Mouse (Mus musculus): ENCODE measurements around the gene Tspear. TPM values are rescaled to one million over a fixed set of nuclear protein-coding genes. Genes with fewer than 3 reads are reported as not detected.

The Tspear gene
- polyA plus RNA-seq, 1 experiment from 2014 or later = 0.67 TPM

GRCm38 (mm10) chr10:77798921-77799508 is 112.6 kb downstream of the Tspear start, which contains the start of gene Gm19668:
Gm19668 (minus strand) TSS chr10:77799133.
- Histone ChIP-seq H3K9ac (ENCODE audit: low read length) (no peak within 1 kb of the TSS), H3K27ac (replicated peaks) (no peak within 1 kb of the TSS), H3K4me2 (replicated peaks; ENCODE audit: low read depth) (no peak within 1 kb of the TSS), H3K4me3 (ENCODE audit: low read depth, low read length) (no peak within 1 kb of the TSS), H3K4me1 (replicated peaks; ENCODE audit: control insufficient read depth, insufficient read depth) (no peaks in the 10 kb centered on the region), H3K9me3 (ENCODE audit: control insufficient read depth, low read length) (no peaks in the 10 kb centered on the region), H3K36me3 (ENCODE audit: control insufficient read depth, insufficient read depth, low read length) (no peaks in the 10 kb centered on the region), H3K27me3 (ENCODE audit: control insufficient read depth, insufficient read depth, low read length) (no peaks in the 10 kb centered on the region)
- ATAC-seq (ENCODE audit: low FRiP score, low TSS enrichment) (no peak), DNase-seq (ENCODE audit: low spot score) (no peak)
- TF ChIP-seq EP300 (optimal IDR thresholded peaks at IDR 0.05) (no peak), CTCF (IDR thresholded peaks at IDR 0.05; ENCODE audit: low read depth) (no peak)
- WGBS = 69% methylated on average over 8 of the region's 8 CpGs

GRCm38 (mm10) chr10:77804095-77804494 is 117.7 kb downstream of the Tspear start:
- Histone ChIP-seq H3K27me3 (ENCODE audit: control insufficient read depth, insufficient read depth, low read length) (no peaks in the 10 kb centered on the region), H3K4me3 (ENCODE audit: low read depth, low read length) (no peak overlapping the region), H3K36me3 (ENCODE audit: control insufficient read depth, insufficient read depth, low read length) (no peaks in the 10 kb centered on the region), H3K9ac (ENCODE audit: low read length) (no peak overlapping the region), H3K4me1 (replicated peaks; ENCODE audit: control insufficient read depth, insufficient read depth) (no peaks in the 10 kb centered on the region), H3K27ac (replicated peaks) (no peak overlapping the region), H3K9me3 (ENCODE audit: control insufficient read depth, low read length) (no peaks in the 10 kb centered on the region), H3K4me2 (replicated peaks; ENCODE audit: low read depth) (no peak overlapping the region)
- WGBS = 19% methylated on average over 3 of the region's 3 CpGs
- ATAC-seq (ENCODE audit: low FRiP score, low TSS enrichment) (peak; percentile 73), DNase-seq (ENCODE audit: low spot score) (no peak)
- TF ChIP-seq EP300 (optimal IDR thresholded peaks at IDR 0.05) (no peak), CTCF (IDR thresholded peaks at IDR 0.05; ENCODE audit: low read depth) (no peak)

GRCm38 (mm10) chr10:77811743-77812142 is 125.4 kb downstream of the Tspear start, which contains the start of gene Gm9507:
Gm9507 (minus strand) TSS chr10:77811843.
- Histone ChIP-seq H3K27ac (replicated peaks) (no peak within 1 kb of the TSS), H3K9me3 (ENCODE audit: control insufficient read depth, low read length) (no peaks in the 10 kb centered on the region), H3K36me3 (ENCODE audit: control insufficient read depth, insufficient read depth, low read length) (no peaks in the 10 kb centered on the region), H3K9ac (ENCODE audit: low read length) (no peak within 1 kb of the TSS), H3K4me2 (replicated peaks; ENCODE audit: low read depth) (no peak within 1 kb of the TSS), H3K4me1 (replicated peaks; ENCODE audit: control insufficient read depth, insufficient read depth) (no peaks in the 10 kb centered on the region), H3K4me3 (ENCODE audit: low read depth, low read length) (no peak within 1 kb of the TSS), H3K27me3 (ENCODE audit: control insufficient read depth, insufficient read depth, low read length) (no peaks in the 10 kb centered on the region)
- TF ChIP-seq CTCF (IDR thresholded peaks at IDR 0.05; ENCODE audit: low read depth) (no peak), EP300 (optimal IDR thresholded peaks at IDR 0.05) (no peak)
- DNase-seq (ENCODE audit: low spot score) (no peak), ATAC-seq (ENCODE audit: low FRiP score, low TSS enrichment) (no peak)
- 49% methylated on average over 5 of the region's 5 CpGs for WGBS

- ATAC-seq (ENCODE audit: low FRiP score, low TSS enrichment) (no peak), DNase-seq (ENCODE audit: low spot score) (no peak)
- Histone ChIP-seq H3K4me2 (replicated peaks; ENCODE audit: low read depth) (no peak within 1 kb of the TSS), H3K36me3 (ENCODE audit: control insufficient read depth, insufficient read depth, low read length) (no peaks in the 10 kb centered on the region), H3K4me3 (ENCODE audit: low read depth, low read length) (no peak within 1 kb of the TSS), H3K9ac (ENCODE audit: low read length) (no peak within 1 kb of the TSS), H3K9me3 (ENCODE audit: control insufficient read depth, low read length) (no peaks in the 10 kb centered on the region), H3K27me3 (ENCODE audit: control insufficient read depth, insufficient read depth, low read length) (no peaks in the 10 kb centered on the region), H3K27ac (replicated peaks) (no peak within 1 kb of the TSS), H3K4me1 (replicated peaks; ENCODE audit: control insufficient read depth, insufficient read depth) (no peaks in the 10 kb centered on the region)
- WGBS = 41% methylated on average over 4 of the region's 4 CpGs
- TF ChIP-seq CTCF (IDR thresholded peaks at IDR 0.05; ENCODE audit: low read depth) = no peak
- no peak for TF ChIP-seq EP300 (optimal IDR thresholded peaks at IDR 0.05)
Measured at GRCm38 (mm10) chr10:77814382-77814781, 128.0 kb downstream of the Tspear start, which contains the start of gene Gm2696. Gm2696 (plus strand) TSS chr10:77814682.

GRCm38 (mm10) chr10:77815514-77815913 is 129.1 kb downstream of the Tspear start:
- ATAC-seq (ENCODE audit: low FRiP score, low TSS enrichment) = no peak
- TF ChIP-seq CTCF (IDR thresholded peaks at IDR 0.05; ENCODE audit: low read depth) (peak; percentile 68), EP300 (optimal IDR thresholded peaks at IDR 0.05) (no peak)
- Histone ChIP-seq H3K4me2 (replicated peaks; ENCODE audit: low read depth) (no peak overlapping the region), H3K9me3 (ENCODE audit: control insufficient read depth, low read length) (no peaks in the 10 kb centered on the region), H3K9ac (ENCODE audit: low read length) (no peak overlapping the region), H3K4me1 (replicated peaks; ENCODE audit: control insufficient read depth, insufficient read depth) (no peaks in the 10 kb centered on the region), H3K4me3 (ENCODE audit: low read depth, low read length) (no peak overlapping the region), H3K36me3 (ENCODE audit: control insufficient read depth, insufficient read depth, low read length) (no peaks in the 10 kb centered on the region), H3K27me3 (ENCODE audit: control insufficient read depth, insufficient read depth, low read length) (no peaks in the 10 kb centered on the region), H3K27ac (replicated peaks) (no peak overlapping the region)
- WGBS = 30% methylated on average over 5 of the region's 5 CpGs
- peak; percentile 26 for DNase-seq (ENCODE audit: low spot score)

GRCm38 (mm10) chr10:77818523-77818922 is 132.2 kb downstream of the Tspear start:
- WGBS = 96% methylated on average over 4 of the region's 4 CpGs
- Histone ChIP-seq H3K27me3 (ENCODE audit: control insufficient read depth, insufficient read depth, low read length) (no peaks in the 10 kb centered on the region), H3K36me3 (ENCODE audit: control insufficient read depth, insufficient read depth, low read length) (no peaks in the 10 kb centered on the region), H3K4me3 (ENCODE audit: low read depth, low read length) (no peak overlapping the region), H3K9me3 (ENCODE audit: control insufficient read depth, low read length) (no peaks in the 10 kb centered on the region), H3K9ac (ENCODE audit: low read length) (no peak overlapping the region), H3K27ac (replicated peaks) (no peak overlapping the region), H3K4me1 (replicated peaks; ENCODE audit: control insufficient read depth, insufficient read depth) (no peaks in the 10 kb centered on the region), H3K4me2 (replicated peaks; ENCODE audit: low read depth) (no peak overlapping the region)
- TF ChIP-seq CTCF (IDR thresholded peaks at IDR 0.05; ENCODE audit: low read depth) (no peak), EP300 (optimal IDR thresholded peaks at IDR 0.05) (no peak)
- DNase-seq (ENCODE audit: low spot score) = no peak
- no peak for ATAC-seq (ENCODE audit: low FRiP score, low TSS enrichment)

Data from stomach, postnatal 0 days (tissue).